Mouse (Mus musculus): ENCODE data around the gene Utrn. TPM values are rescaled to one million over a fixed set of nuclear protein-coding genes. Genes with fewer than 3 reads are reported as not detected.

Gene Utrn
- polyA plus RNA-seq, 1 experiment from 2014 or later = 68.1 TPM

DNA sequence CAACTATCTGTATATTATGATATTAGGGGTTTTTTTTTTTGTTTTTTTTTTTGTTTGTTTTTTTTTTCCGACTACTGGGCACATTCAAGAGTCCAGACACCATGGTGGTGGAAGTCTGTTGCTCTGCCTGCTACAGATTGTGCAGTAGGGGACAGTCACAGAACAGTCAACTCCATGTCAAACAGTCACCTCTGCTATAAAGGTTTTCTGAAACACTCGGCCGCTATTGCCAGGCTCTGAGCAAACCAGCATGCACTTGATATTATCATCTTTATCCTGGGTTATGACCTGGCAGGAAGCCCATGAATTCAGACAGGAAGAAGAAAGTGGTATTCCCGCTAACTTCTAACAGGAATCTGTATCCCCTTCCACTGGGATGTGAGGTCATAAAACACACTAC lies 41.4 kb downstream of the Utrn start:
- Histone ChIP-seq H3K36me3 (no peaks in the 10 kb centered on the region), H3K27me3 (replicated peaks) (no peaks in the 10 kb centered on the region), H3K27ac (peak overlapping the region; percentile 80), H3K9me3 (no peaks in the 10 kb centered on the region), H3K4me1 (peaks cover 13% of the 10 kb centered on the region; the same call in 1 of the 2 replicates), H3K9ac (no peak overlapping the region), H3K4me2 (no peak overlapping the region), H3K4me3 (replicated peaks) (no peak overlapping the region)
- ATAC-seq (ENCODE audit: insufficient read depth, low FRiP score, low read depth) = no peak
- WGBS = 36% methylated on average over 4 of the region's 4 CpGs

GRCm38 (mm10) chr10:12827306-12827705 lies 41.9 kb downstream of the Utrn start:
- peaks cover 13% of the 10 kb centered on the region; the same call in 1 of the 2 replicates for H3K4me1 ChIP-seq
- H3K9ac ChIP-seq = no peak overlapping the region
- H3K36me3 ChIP-seq = no peaks in the 10 kb centered on the region
- ATAC-seq (ENCODE audit: insufficient read depth, low FRiP score, low read depth) = no peak
- no peaks in the 10 kb centered on the region for H3K9me3 ChIP-seq
- WGBS = 64% methylated on average over 3 of the region's 3 CpGs
- H3K27me3 ChIP-seq (replicated peaks) = no peaks in the 10 kb centered on the region
- H3K4me2 ChIP-seq = no peak overlapping the region
- H3K27ac ChIP-seq = peak overlapping the region; percentile 80
- no peak overlapping the region for H3K4me3 ChIP-seq (replicated peaks)

GRCm38 (mm10) chr10:12826760-12827281 lies 42.3 kb downstream of the Utrn start:
- peak overlapping the region; percentile 80 for H3K27ac ChIP-seq
- peak overlapping the region; percentile 32 for H3K4me2 ChIP-seq
- H3K9ac ChIP-seq = no peak overlapping the region
- H3K4me1 ChIP-seq = peaks cover 13% of the 10 kb centered on the region; the same call in 1 of the 2 replicates
- 43% methylated on average over 6 of the region's 6 CpGs for WGBS
- H3K27me3 ChIP-seq (replicated peaks) = no peaks in the 10 kb centered on the region
- no peaks in the 10 kb centered on the region for H3K36me3 ChIP-seq
- peak overlapping the region; percentile 22; the same call in 1 of the 2 replicates for H3K4me3 ChIP-seq (replicated peaks)
- no peaks in the 10 kb centered on the region for H3K9me3 ChIP-seq
- ATAC-seq (ENCODE audit: insufficient read depth, low FRiP score, low read depth) = peak; percentile 92

GRCm38 (mm10) chr10:12824386-12824785 lies 44.8 kb downstream of the Utrn start:
- no peak for ATAC-seq (ENCODE audit: insufficient read depth, low FRiP score, low read depth)
- H3K27ac ChIP-seq = no peak overlapping the region
- no peak overlapping the region for H3K9ac ChIP-seq
- H3K4me2 ChIP-seq = no peak overlapping the region
- H3K9me3 ChIP-seq = no peaks in the 10 kb centered on the region
- no peaks in the 10 kb centered on the region for H3K27me3 ChIP-seq (replicated peaks)
- 39% methylated on average over 4 of the region's 4 CpGs for WGBS
- H3K36me3 ChIP-seq = no peaks in the 10 kb centered on the region
- no peak overlapping the region for H3K4me3 ChIP-seq (replicated peaks)
- peaks cover 13% of the 10 kb centered on the region; the same call in 1 of the 2 replicates for H3K4me1 ChIP-seq

DNA sequence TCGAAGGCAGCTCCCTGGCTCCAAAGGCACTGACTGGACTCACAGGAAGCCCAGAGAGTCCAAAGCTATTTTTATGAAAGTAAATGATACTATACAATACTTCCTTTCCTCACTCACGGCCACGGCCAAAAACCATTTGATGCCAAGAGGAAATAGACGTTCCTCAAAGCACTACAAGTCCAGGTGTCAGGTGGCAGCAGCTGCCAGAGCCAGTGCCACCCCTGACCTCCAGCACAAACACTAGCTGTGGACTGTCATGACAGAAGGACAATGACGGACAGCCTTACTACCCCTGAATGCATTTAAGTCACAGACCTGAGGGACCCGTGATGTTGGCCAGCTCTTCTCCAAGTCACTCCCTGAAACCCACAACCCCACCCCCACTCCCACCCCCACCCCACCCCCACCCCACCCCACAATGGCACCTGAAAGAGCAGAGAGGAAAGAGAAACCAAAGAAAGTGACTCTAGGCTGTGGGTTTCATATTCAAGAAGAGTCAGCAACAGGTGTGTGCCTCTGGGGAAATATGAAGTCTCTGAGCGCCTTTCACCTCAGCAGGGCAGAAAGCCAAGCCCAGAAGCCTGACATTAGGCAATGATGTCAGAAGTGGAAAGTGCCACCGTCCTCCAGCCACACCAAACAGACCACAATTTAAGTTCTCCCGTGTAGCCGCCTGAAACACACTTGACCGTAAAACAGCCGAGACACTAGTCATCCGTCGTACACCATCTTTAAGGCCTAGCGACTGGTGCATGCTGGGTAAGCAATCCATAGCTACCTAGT lies 45.5 kb downstream of the Utrn start:
- Histone ChIP-seq H3K27ac (no peak overlapping the region), H3K36me3 (no peaks in the 10 kb centered on the region), H3K27me3 (replicated peaks) (no peaks in the 10 kb centered on the region), H3K4me3 (replicated peaks) (no peak overlapping the region), H3K4me1 (peaks cover 13% of the 10 kb centered on the region; the same call in 1 of the 2 replicates), H3K4me2 (no peak overlapping the region), H3K9ac (no peak overlapping the region), H3K9me3 (no peaks in the 10 kb centered on the region)
- ATAC-seq (ENCODE audit: insufficient read depth, low FRiP score, low read depth) = no peak
- 64% methylated on average over 15 of the region's 15 CpGs for WGBS

GRCm38 (mm10) chr10:12820978-12821735 lies 48.0 kb downstream of the Utrn start:
- H3K4me2 ChIP-seq = no peak overlapping the region
- H3K27me3 ChIP-seq (replicated peaks) = no peaks in the 10 kb centered on the region
- WGBS = 62% methylated on average over 13 of the region's 13 CpGs
- H3K36me3 ChIP-seq = no peaks in the 10 kb centered on the region
- H3K9me3 ChIP-seq = no peaks in the 10 kb centered on the region
- H3K9ac ChIP-seq = no peak overlapping the region
- H3K4me1 ChIP-seq = peaks cover 10% of the 10 kb centered on the region; the same call in 1 of the 2 replicates
- ATAC-seq (ENCODE audit: insufficient read depth, low FRiP score, low read depth) = 0 out of 2 replicates have a peak, but pooled peaks have one; percentile 18
- no peak overlapping the region for H3K27ac ChIP-seq
- no peak overlapping the region for H3K4me3 ChIP-seq (replicated peaks)

DNA sequence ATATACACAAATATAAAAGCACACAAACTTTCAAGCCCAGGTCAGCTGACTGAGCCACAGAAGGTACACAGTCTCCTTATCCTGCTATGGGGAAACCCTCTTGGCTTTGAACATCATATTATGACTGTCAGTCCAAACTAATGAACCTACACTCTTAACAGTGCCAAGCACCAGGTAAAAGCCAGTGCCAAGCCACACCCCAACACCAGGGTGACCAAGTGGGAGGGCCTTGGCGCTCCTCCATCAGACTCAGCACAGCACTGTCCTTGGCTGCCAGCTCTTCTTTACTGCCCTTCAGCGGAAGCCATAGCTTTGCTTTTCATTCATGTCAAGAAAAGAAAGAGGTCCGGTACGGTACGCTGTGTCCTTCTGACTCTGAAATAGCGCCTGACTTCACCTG lies 51.8 kb downstream of the Utrn start:
- no peak for ATAC-seq (ENCODE audit: insufficient read depth, low FRiP score, low read depth)
- H3K9me3 ChIP-seq = no peaks in the 10 kb centered on the region
- no peaks in the 10 kb centered on the region for H3K27me3 ChIP-seq (replicated peaks)
- no peaks in the 10 kb centered on the region for H3K36me3 ChIP-seq
- no peaks in the 10 kb centered on the region; the same call in 1 of the 2 replicates for H3K4me1 ChIP-seq
- no peak overlapping the region for H3K4me3 ChIP-seq (replicated peaks)
- no peak overlapping the region for H3K4me2 ChIP-seq
- 87% methylated on average over 6 of the region's 6 CpGs for WGBS
- H3K27ac ChIP-seq = no peak overlapping the region
- no peak overlapping the region for H3K9ac ChIP-seq

DNA sequence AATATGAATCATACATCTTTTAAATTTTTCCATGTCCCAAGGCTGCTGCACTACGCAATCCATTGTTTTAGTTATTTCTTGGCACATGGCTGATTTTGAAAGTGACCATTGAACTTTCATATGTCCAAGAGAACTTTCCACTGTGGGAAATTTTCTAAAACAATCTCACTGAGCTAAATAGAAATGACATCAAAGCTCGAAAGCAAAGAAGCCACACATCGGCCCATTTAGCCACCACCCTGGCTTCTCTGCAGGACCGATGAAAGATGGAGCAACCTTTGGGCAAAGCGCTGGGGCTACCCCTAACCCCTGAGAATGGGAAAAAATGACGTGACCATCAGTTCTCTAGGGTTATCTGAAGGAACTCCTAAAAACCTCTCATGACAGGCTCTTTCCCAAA lies 52.6 kb downstream of the Utrn start:
- no peak for ATAC-seq (ENCODE audit: insufficient read depth, low FRiP score, low read depth)
- Histone ChIP-seq H3K4me1 (no peaks in the 10 kb centered on the region; the same call in 1 of the 2 replicates), H3K27me3 (replicated peaks) (no peaks in the 10 kb centered on the region), H3K27ac (no peak overlapping the region), H3K9ac (no peak overlapping the region), H3K9me3 (no peaks in the 10 kb centered on the region), H3K36me3 (no peaks in the 10 kb centered on the region), H3K4me3 (replicated peaks) (no peak overlapping the region), H3K4me2 (no peak overlapping the region)
- 91% methylated on average over 6 of the region's 6 CpGs for WGBS

DNA sequence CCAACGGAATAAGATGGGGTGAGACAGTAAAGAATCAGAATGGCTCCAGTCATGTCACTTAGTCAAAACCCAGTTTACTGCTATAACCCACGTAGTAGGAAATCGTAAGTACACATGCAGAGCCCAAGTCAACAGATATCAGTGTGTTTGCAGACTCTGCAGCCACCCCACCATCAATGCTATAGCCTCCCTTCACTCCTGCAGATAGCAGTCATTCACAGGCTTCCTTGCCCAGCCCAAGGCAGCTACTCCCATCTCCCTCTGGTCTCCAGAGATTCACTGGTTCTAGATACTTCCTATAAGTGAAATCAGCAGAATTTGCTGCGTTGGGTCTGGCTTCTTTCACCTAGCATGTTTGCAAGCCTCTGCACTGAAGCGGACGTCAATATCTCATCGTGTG lies 54.8 kb downstream of the Utrn start:
- no peaks in the 10 kb centered on the region for H3K27me3 ChIP-seq (replicated peaks)
- 84% methylated on average over 7 of the region's 7 CpGs for WGBS
- H3K4me3 ChIP-seq (replicated peaks) = no peak overlapping the region
- H3K36me3 ChIP-seq = no peaks in the 10 kb centered on the region
- no peak overlapping the region for H3K4me2 ChIP-seq
- no peaks in the 10 kb centered on the region for H3K9me3 ChIP-seq
- H3K4me1 ChIP-seq = no peaks in the 10 kb centered on the region; the same call in 1 of the 2 replicates
- H3K27ac ChIP-seq = no peak overlapping the region
- H3K9ac ChIP-seq = no peak overlapping the region
- peak; percentile 69; the same call in 1 of the 2 replicates for ATAC-seq (ENCODE audit: insufficient read depth, low FRiP score, low read depth)

DNA sequence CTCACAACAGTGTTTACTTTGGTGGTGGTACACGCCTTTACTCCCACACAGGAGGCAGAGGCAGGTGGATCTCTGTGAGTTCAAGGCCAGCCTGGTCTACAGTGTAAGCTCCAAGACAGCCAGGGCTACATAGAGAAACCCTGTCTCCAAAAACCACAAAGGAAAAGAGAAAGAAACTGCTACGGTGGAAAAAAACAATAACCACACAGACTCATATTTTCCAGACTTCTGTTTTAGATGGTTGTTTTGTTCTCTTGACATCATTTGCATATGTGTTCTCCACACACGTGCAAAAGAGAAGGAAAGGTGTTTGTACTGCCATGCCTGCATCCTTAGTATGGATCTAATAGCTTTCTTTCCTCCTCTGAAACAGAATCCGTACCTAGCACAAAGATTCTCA lies 55.3 kb downstream of the Utrn start:
- H3K4me1 ChIP-seq = no peaks in the 10 kb centered on the region; the same call in 1 of the 2 replicates
- 89% methylated on average over 4 of the region's 4 CpGs for WGBS
- no peak overlapping the region for H3K9ac ChIP-seq
- H3K27ac ChIP-seq = no peak overlapping the region; the same call in 1 of the 2 replicates
- H3K9me3 ChIP-seq = no peaks in the 10 kb centered on the region
- no peak overlapping the region for H3K4me2 ChIP-seq
- no peak overlapping the region for H3K4me3 ChIP-seq (replicated peaks)
- ATAC-seq (ENCODE audit: insufficient read depth, low FRiP score, low read depth) = no peak
- no peaks in the 10 kb centered on the region for H3K27me3 ChIP-seq (replicated peaks)
- no peaks in the 10 kb centered on the region for H3K36me3 ChIP-seq

- Histone ChIP-seq H3K4me2 (no peak overlapping the region), H3K9me3 (no peaks in the 10 kb centered on the region), H3K4me3 (replicated peaks) (no peak overlapping the region)
Observed at GRCm38 (mm10) chr10:12813211-12813811, 55.9 kb downstream of the Utrn start.

More at GRCm38 (mm10) chr10:12813211-12813811, 55.9 kb downstream of the Utrn start:
- peak; percentile 75; the same call in 1 of the 2 replicates for ATAC-seq (ENCODE audit: insufficient read depth, low FRiP score, low read depth)
- H3K27ac ChIP-seq = peak overlapping the region; percentile 23; the same call in 1 of the 2 replicates
- H3K36me3 ChIP-seq = no peaks in the 10 kb centered on the region
- WGBS = 55% methylated on average over 12 of the region's 12 CpGs
- no peaks in the 10 kb centered on the region; the same call in 1 of the 2 replicates for H3K4me1 ChIP-seq
- no peak overlapping the region for H3K9ac ChIP-seq
- no peaks in the 10 kb centered on the region for H3K27me3 ChIP-seq (replicated peaks)
